30 mouse cellular contexts compared by ENCODE assay signal in the genomic region with DNA sequence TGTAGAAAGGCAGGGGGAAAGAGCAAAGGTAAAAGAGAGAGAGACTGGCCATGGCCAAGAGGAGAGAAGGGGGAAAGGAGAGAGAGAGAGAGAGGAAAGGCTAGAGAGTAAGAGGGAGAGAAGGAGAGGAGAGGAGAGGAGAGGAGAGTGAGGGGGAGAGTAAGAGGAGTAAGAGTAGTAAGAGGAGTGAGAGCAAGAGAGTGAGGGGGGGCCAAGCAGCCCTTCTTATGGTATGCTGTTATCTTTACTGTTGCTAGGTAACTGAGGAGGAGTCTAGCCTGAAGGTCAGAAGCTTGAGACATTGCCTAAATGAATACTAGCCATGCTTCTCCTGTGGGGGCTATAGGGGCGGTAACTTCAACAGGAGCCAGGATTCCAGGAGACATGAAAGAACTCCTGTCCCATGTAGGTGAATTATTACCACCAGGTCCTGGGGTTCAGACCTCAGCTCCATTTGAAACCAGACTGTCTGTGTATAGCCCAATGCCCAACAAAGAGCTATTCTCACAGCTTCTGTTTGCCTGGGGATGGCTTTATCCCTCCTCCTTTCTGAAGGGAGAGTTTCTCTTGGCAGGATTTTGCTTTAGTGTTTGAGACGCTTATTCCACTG.
DNase-seq lines count a peak whose midpoint lies in the region; ATAC-seq and TF ChIP-seq lines count a peak whose summit lies in the region.
"Had no signal": no experiment of that assay in that cellular context is flagged by ENCODE, and none has a peak within 500 bp of the region (broad histone marks: within the 10 kb centered on the region; RNA-seq: fewer than 3 reads in every experiment).

No protein-coding gene starts in this region.

- no peak overlapping the region for H3K4me3 ChIP-seq in hindbrain, embryonic 11.5 days (ENCODE audit: low read depth, low read length)
- H3K4me3 ChIP-seq in hindbrain, embryonic 12.5 days: no peak overlapping the region
- no peak overlapping the region for H3K4me3 ChIP-seq in kidney, postnatal 0 days (replicated peaks; ENCODE audit: low read depth, low read length)
- no peak overlapping the region for H3K4me3 ChIP-seq in neural tube, embryonic 14.5 days (ENCODE audit: low read depth, low read length)
- H3K4me3 ChIP-seq: intestine, embryonic 15.5 days; midbrain, embryonic 10.5 days had no signal

- H3K4me2 ChIP-seq in hindbrain, embryonic 11.5 days (replicated peaks; ENCODE audit: low read depth, low read length): no peak overlapping the region
- no peak overlapping the region for H3K4me2 ChIP-seq in hindbrain, embryonic 12.5 days (replicated peaks)
- H3K4me2 ChIP-seq in kidney, postnatal 0 days (ENCODE audit: low read length): no peak overlapping the region
- no peak overlapping the region for H3K4me2 ChIP-seq in neural tube, embryonic 14.5 days (ENCODE audit: low read depth, low read length)
- H3K4me2 ChIP-seq: heart, embryonic 11.5 days; intestine, embryonic 15.5 days had no signal

- H3K9ac ChIP-seq in hindbrain, embryonic 11.5 days (ENCODE audit: low read depth, low read length): no peak overlapping the region
- H3K9ac ChIP-seq in hindbrain, embryonic 12.5 days: no peak overlapping the region
- no peak overlapping the region for H3K9ac ChIP-seq in kidney, postnatal 0 days (ENCODE audit: low read depth, low read length)
- H3K9ac ChIP-seq in neural tube, embryonic 14.5 days (replicated peaks; ENCODE audit: low read depth, low read length): no peak overlapping the region
- H3K9ac ChIP-seq: intestine, embryonic 15.5 days; liver, embryonic 14.5 days had no signal

- no peak overlapping the region for H3K27ac ChIP-seq in hindbrain, embryonic 11.5 days (ENCODE audit: low read depth, low read length)
- H3K27ac ChIP-seq in hindbrain, embryonic 12.5 days: no peak overlapping the region
- no peak overlapping the region for H3K27ac ChIP-seq in kidney, postnatal 0 days
- H3K27ac ChIP-seq in neural tube, embryonic 14.5 days (ENCODE audit: low read depth, low read length): no peak overlapping the region
- H3K27ac ChIP-seq: hindbrain, postnatal 0 days; intestine, embryonic 15.5 days; liver, embryonic 14.5 days; macrophage; midbrain, embryonic 10.5 days had no signal

- no peaks in the 10 kb centered on the region for H3K9me3 ChIP-seq in hindbrain, embryonic 11.5 days (ENCODE audit: control insufficient read depth, low read length)
- H3K9me3 ChIP-seq in hindbrain, embryonic 12.5 days (replicated peaks): no peaks in the 10 kb centered on the region
- H3K9me3 ChIP-seq in kidney, postnatal 0 days (replicated peaks; ENCODE audit: low read length): no peaks in the 10 kb centered on the region
- H3K9me3 ChIP-seq in neural tube, embryonic 14.5 days (ENCODE audit: control insufficient read depth, low read length): no peaks in the 10 kb centered on the region
- H3K9me3 ChIP-seq: intestine, embryonic 15.5 days; midbrain, embryonic 10.5 days had no signal

- no peaks in the 10 kb centered on the region for H3K36me3 ChIP-seq in hindbrain, embryonic 11.5 days (ENCODE audit: control insufficient read depth, insufficient read depth, low read length)
- H3K36me3 ChIP-seq in hindbrain, embryonic 12.5 days: no peaks in the 10 kb centered on the region
- no peaks in the 10 kb centered on the region for H3K36me3 ChIP-seq in kidney, postnatal 0 days (ENCODE audit: insufficient read depth, low read length)
- H3K36me3 ChIP-seq in neural tube, embryonic 14.5 days (ENCODE audit: control insufficient read depth, insufficient read depth, low read length): no peaks in the 10 kb centered on the region
- H3K36me3 ChIP-seq: intestine, embryonic 15.5 days; midbrain, embryonic 10.5 days had no signal

- no peaks in the 10 kb centered on the region for H3K4me1 ChIP-seq in hindbrain, embryonic 11.5 days (replicated peaks; ENCODE audit: control insufficient read depth, insufficient read depth, low read length)
- H3K4me1 ChIP-seq in hindbrain, embryonic 12.5 days: no peaks in the 10 kb centered on the region
- H3K4me1 ChIP-seq in kidney, postnatal 0 days (replicated peaks; ENCODE audit: insufficient read depth, low read length): no peaks in the 10 kb centered on the region
- H3K4me1 ChIP-seq in neural tube, embryonic 14.5 days (ENCODE audit: control insufficient read depth, insufficient read depth, low read length): no peaks in the 10 kb centered on the region
- H3K4me1 ChIP-seq: intestine, embryonic 15.5 days; midbrain, embryonic 10.5 days had no signal

- TF ChIP-seq CTCF in kidney, postnatal 0 days (IDR thresholded peaks at IDR 0.05; ENCODE audit: low read depth): no peak

- 73% methylated on average over 2 of the region's 2 CpGs for WGBS in hindbrain, embryonic 11.5 days
- WGBS in hindbrain, embryonic 12.5 days: 80% methylated on average over 2 of the region's 2 CpGs
- 31% methylated on average over 2 of the region's 2 CpGs for whole genome bisulfite sequencing in kidney, postnatal 0 days
- WGBS in neural tube, embryonic 14.5 days: 25% methylated on average over 2 of the region's 2 CpGs

- no peaks in the 10 kb centered on the region for H3K27me3 ChIP-seq in hindbrain, embryonic 11.5 days (ENCODE audit: control insufficient read depth, insufficient read depth, low read length)
- H3K27me3 ChIP-seq in hindbrain, embryonic 12.5 days: no peaks in the 10 kb centered on the region
- H3K27me3 ChIP-seq in kidney, postnatal 0 days (ENCODE audit: insufficient read depth, low read length): no peaks in the 10 kb centered on the region
- no peaks in the 10 kb centered on the region for H3K27me3 ChIP-seq in neural tube, embryonic 14.5 days (ENCODE audit: control insufficient read depth, insufficient read depth, low read length)
- H3K27me3 ChIP-seq: intestine, embryonic 15.5 days; Patski had no signal

- peak; percentile 35; the same call in 1 of the 2 replicates for ATAC-seq in hindbrain, embryonic 11.5 days (ENCODE audit: low FRiP score)
- ATAC-seq in hindbrain, embryonic 12.5 days (ENCODE audit: low FRiP score): no peak
- ATAC-seq in kidney, postnatal 0 days (replicated peaks; ENCODE audit: low FRiP score, low read depth): peak; percentile 59
- ATAC-seq in neural tube, embryonic 14.5 days (ENCODE audit: low read depth): peak; percentile 93
- ATAC-seq: forebrain, embryonic 14.5 days; hindbrain, postnatal 0 days; intestine, embryonic 15.5 days; midbrain, embryonic 16.5 days; Patski had no signal

- DNase-seq in hindbrain, embryonic 11.5 days (ENCODE audit: low spot score): no peak
- DNase-seq in kidney, postnatal 0 days (ENCODE audit: low spot score): peak; percentile 16
- no peak for DNase-seq in kidney, adult 8-10 months
- peak; percentile 8 for DNase-seq in mesoderm, embryonic 11.5 days (ENCODE audit: low read depth, low spot score)
- no peak for DNase-seq in urinary bladder, adult 18-20 months (ENCODE audit: low spot score in 2 of 2)
- DNase-seq in right cerebral cortex, postnatal 25 days: no peak
- DNase-seq: adrenal gland, postnatal 25 days; cerebellum, adult 11-12 months; cerebellum, adult 9-11 months; gastrocnemius, postnatal 14 days; heart, adult 11 months; heart, postnatal 4 days; kidney, postnatal 10 days; layer of hippocampus, adult 9-11 months; liver; lung, adult 2 months; lung, postnatal 10 days; right cerebral cortex, adult 18-20 months; thymus, postnatal 14 days had no signal

Comparison
In these comparisons a context has a peak if more than half of its experiments do, and no peak if none do; other contexts are left out.
1. DNase-seq: peak in kidney, postnatal 0 days (single experiment) and mesoderm, embryonic 11.5 days (single experiment); none in hindbrain, embryonic 11.5 days (single experiment), kidney, adult 8-10 months (0 of 2), urinary bladder, adult 18-20 months (0 of 2) and right cerebral cortex, postnatal 25 days (single experiment).